In the genomic region with DNA sequence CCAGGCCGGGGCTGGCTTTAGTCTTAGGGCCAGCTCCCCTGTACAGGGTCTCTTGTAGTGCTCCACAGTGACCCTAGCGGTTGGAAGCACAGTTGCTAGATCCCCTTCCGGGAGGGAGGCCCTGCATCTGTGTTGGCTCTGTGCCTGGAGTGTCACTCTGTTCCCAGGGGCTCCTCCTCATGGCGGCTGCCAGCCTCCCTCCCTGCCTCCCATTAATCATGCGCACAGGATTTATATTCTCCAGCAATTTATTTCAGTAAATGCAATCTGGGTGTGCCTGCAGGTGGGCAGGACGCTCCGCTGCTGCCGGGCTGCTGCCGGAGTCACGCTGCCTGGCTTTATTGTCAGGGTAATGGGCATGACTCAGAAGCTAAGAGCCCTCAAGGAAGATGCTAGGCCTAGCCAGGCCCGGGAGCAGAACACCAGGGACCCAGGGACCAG, we compare ENCODE assay signal across 10 mouse cellular contexts. TPM values are rescaled to one million over a fixed set of nuclear protein-coding genes. Genes with fewer than 3 reads are reported as not detected.
DNase-seq lines count a peak whose midpoint lies in the region; ATAC-seq and TF ChIP-seq lines count a peak whose summit lies in the region.
"Had no signal": no experiment of that assay in that cellular context is flagged by ENCODE, and none has a peak within 500 bp of the region (broad histone marks: within the 10 kb centered on the region; RNA-seq: fewer than 3 reads in every experiment).

No protein-coding gene starts in this region.

- H3K9ac ChIP-seq in lung, postnatal 0 days (replicated peaks; ENCODE audit: low read depth): no peak overlapping the region

- TF ChIP-seq EP300 in lung, postnatal 0 days (IDR thresholded peaks at IDR 0.05): no peak

- no peak overlapping the region for H3K4me3 ChIP-seq in embryonic facial prominence, embryonic 10.5 days
- H3K4me3 ChIP-seq in heart, embryonic 10.5 days: no peak overlapping the region
- no peak overlapping the region for H3K4me3 ChIP-seq in lung, postnatal 0 days (ENCODE audit: low read depth, low read length)

- ATAC-seq in lung, postnatal 0 days: peak; percentile 66
- ATAC-seq in erythroblast, adult 5-6 weeks (replicated peaks; ENCODE audit: low FRiP score, poor library complexity, severe bottlenecking): no peak

- H3K9me3 ChIP-seq in embryonic facial prominence, embryonic 10.5 days: no peaks in the 10 kb centered on the region
- no peaks in the 10 kb centered on the region for H3K9me3 ChIP-seq in heart, embryonic 10.5 days
- H3K9me3 ChIP-seq in lung, postnatal 0 days (ENCODE audit: low read length): no peaks in the 10 kb centered on the region
- H3K9me3 ChIP-seq: G1E had no signal

- peaks cover 77% of the 10 kb centered on the region for H3K27me3 ChIP-seq in embryonic facial prominence, embryonic 10.5 days (replicated peaks; ENCODE audit: low read depth, poor library complexity, severe bottlenecking)
- H3K27me3 ChIP-seq in heart, embryonic 10.5 days (ENCODE audit: insufficient read depth, poor library complexity, severe bottlenecking): peaks cover 71% of the 10 kb centered on the region
- peaks cover 9% of the 10 kb centered on the region; the same call in 1 of the 2 replicates for H3K27me3 ChIP-seq in lung, postnatal 0 days (replicated peaks; ENCODE audit: insufficient read depth, low read length)

- WGBS in embryonic facial prominence, embryonic 10.5 days: 15% methylated on average over 11 of the region's 11 CpGs
- 25% methylated on average over 11 of the region's 11 CpGs for WGBS in heart, embryonic 10.5 days
- 16% methylated on average over 11 of the region's 11 CpGs for WGBS in lung, postnatal 0 days

- peaks cover 27% of the 10 kb centered on the region for H3K4me1 ChIP-seq in embryonic facial prominence, embryonic 10.5 days
- peaks cover 18% of the 10 kb centered on the region for H3K4me1 ChIP-seq in heart, embryonic 10.5 days
- H3K4me1 ChIP-seq in lung, postnatal 0 days (ENCODE audit: insufficient read depth, low read depth, low read length): no peaks in the 10 kb centered on the region

- H3K27ac ChIP-seq in embryonic facial prominence, embryonic 10.5 days (replicated peaks): no peak overlapping the region
- H3K27ac ChIP-seq in heart, embryonic 10.5 days: no peak overlapping the region
- H3K27ac ChIP-seq in lung, postnatal 0 days (ENCODE audit: low read length): no peak overlapping the region

- H3K4me2 ChIP-seq in lung, postnatal 0 days (replicated peaks; ENCODE audit: low read depth, low read length): no peak overlapping the region

- DNase-seq in heart, adult 11 months: peak; percentile 96
- no peak for DNase-seq in heart, adult 8-10 months (ENCODE audit: low spot score)
- DNase-seq in embryonic facial prominence, embryonic 10.5 days (ENCODE audit: low spot score): peak; percentile 68
- peak; percentile 89 for DNase-seq in heart, embryonic 10.5 days (ENCODE audit: low spot score)
- peak; percentile 78 to 85 for DNase-seq in kidney, postnatal 4 days
- DNase-seq in lung, postnatal 0 days (ENCODE audit: low spot score): peak; percentile 83
- DNase-seq in retina, postnatal 7 days (ENCODE audit: low read depth, low spot score): peak; percentile 61

- peak; percentile 71 for TF ChIP-seq CTCF in lung, postnatal 0 days (IDR thresholded peaks at IDR 0.05)

- no peaks in the 10 kb centered on the region for H3K36me3 ChIP-seq in embryonic facial prominence, embryonic 10.5 days (replicated peaks)
- no peaks in the 10 kb centered on the region for H3K36me3 ChIP-seq in heart, embryonic 10.5 days
- H3K36me3 ChIP-seq in lung, postnatal 0 days (ENCODE audit: insufficient read depth, low read length): no peaks in the 10 kb centered on the region
- H3K36me3 ChIP-seq: G1E had no signal

RNA-seq across cellular contexts. Expression of gene Prss56, which starts 7.2 kb away (rescaled TPM):
- total RNA-seq in heart, adult 8-10 months (2022): not detected
- polyA plus RNA-seq in embryonic facial prominence, embryonic 10.5 days (2016; fragmentation: Nextera tagmentation; extraction: Ambion mirVana): 0.71 and 0.94 TPM in 2 replicates
- polyA plus RNA-seq in heart, embryonic 10.5 days (2016; fragmentation: Nextera tagmentation; extraction: Ambion mirVana): not detected in 2 replicates
- not detected in 2 replicates for polyA plus RNA-seq in lung, postnatal 0 days (2015; fragmentation: Nextera tagmentation; extraction: Ambion mirVana)
- not detected in 2 replicates for total RNA-seq in erythroblast, adult 5-6 weeks (2015; ENCODE audit: low replicate concordance)
- not detected in 2 replicates for total RNA-seq in erythroblast, adult 5-6 weeks (2017; ENCODE audit: low replicate concordance)
- total RNA-seq: G1E; liver, adult 2 months had no signal
- polyA plus RNA-seq: G1E; liver, adult 2 months had no signal

RNA-seq across cellular contexts. Expression of gene Chrnd, which starts 14.5 kb away (rescaled TPM):
- total RNA-seq in heart, adult 8-10 months (2022): not detected
- 0.13 and 0.17 TPM in 2 replicates for polyA plus RNA-seq in embryonic facial prominence, embryonic 10.5 days (2016; fragmentation: Nextera tagmentation; extraction: Ambion mirVana)
- 0.09 and 0.13 TPM in 2 replicates for polyA plus RNA-seq in heart, embryonic 10.5 days (2016; fragmentation: Nextera tagmentation; extraction: Ambion mirVana)
- polyA plus RNA-seq in lung, postnatal 0 days (2015; fragmentation: Nextera tagmentation; extraction: Ambion mirVana): not detected in 2 replicates
- total RNA-seq in erythroblast, adult 5-6 weeks (2015; ENCODE audit: low replicate concordance): not detected in 2 replicates
- total RNA-seq in erythroblast, adult 5-6 weeks (2017; ENCODE audit: low replicate concordance): not detected in 2 replicates
- total RNA-seq: G1E; liver, adult 2 months had no signal
- polyA plus RNA-seq: G1E; liver, adult 2 months had no signal

RNA-seq across cellular contexts. Expression of gene Ecel1, which starts 19.6 kb away (rescaled TPM):
- total RNA-seq in heart, adult 8-10 months (2022): not detected
- polyA plus RNA-seq in embryonic facial prominence, embryonic 10.5 days (2016; fragmentation: Nextera tagmentation; extraction: Ambion mirVana): 1.2 and 3.1 TPM in 2 replicates
- polyA plus RNA-seq in heart, embryonic 10.5 days (2016; fragmentation: Nextera tagmentation; extraction: Ambion mirVana): 0.09 and 0.10 TPM in 2 replicates
- polyA plus RNA-seq in lung, postnatal 0 days (2015; fragmentation: Nextera tagmentation; extraction: Ambion mirVana): 0.17 and 0.39 TPM in 2 replicates
- not detected in 2 replicates for total RNA-seq in erythroblast, adult 5-6 weeks (2015; ENCODE audit: low replicate concordance)
- not detected in 2 replicates for total RNA-seq in erythroblast, adult 5-6 weeks (2017; ENCODE audit: low replicate concordance)
- total RNA-seq: G1E; liver, adult 2 months had no signal
- polyA plus RNA-seq: G1E; liver, adult 2 months had no signal

RNA-seq across cellular contexts. Expression of gene Chrng, which starts 28.6 kb away (rescaled TPM):
- not detected for total RNA-seq in heart, adult 8-10 months (2022)
- polyA plus RNA-seq in embryonic facial prominence, embryonic 10.5 days (2016; fragmentation: Nextera tagmentation; extraction: Ambion mirVana): 0.35 and 0.39 TPM in 2 replicates
- 0.34 and 0.96 TPM in 2 replicates for polyA plus RNA-seq in heart, embryonic 10.5 days (2016; fragmentation: Nextera tagmentation; extraction: Ambion mirVana)
- 0.04 TPM in 1 of 2 replicates, not detected in the other for polyA plus RNA-seq in lung, postnatal 0 days (2015; fragmentation: Nextera tagmentation; extraction: Ambion mirVana)
- not detected in 2 replicates for total RNA-seq in erythroblast, adult 5-6 weeks (2015; ENCODE audit: low replicate concordance)
- not detected in 2 replicates for total RNA-seq in erythroblast, adult 5-6 weeks (2017; ENCODE audit: low replicate concordance)
- total RNA-seq: liver, adult 2 months had no signal
- polyA plus RNA-seq: G1E; liver, adult 2 months had no signal

RNA-seq across cellular contexts. Expression of gene Eif4e2, which starts 37.8 kb away (rescaled TPM):
- 10 to 100 TPM; 44.0 to 56.1 (median 49.0) TPM for total RNA-seq in heart, adult 8-10 months (2022)
- 175 and 185 TPM in 2 replicates for polyA plus RNA-seq in embryonic facial prominence, embryonic 10.5 days (2016; fragmentation: Nextera tagmentation; extraction: Ambion mirVana)
- 153 and 174 TPM in 2 replicates for polyA plus RNA-seq in heart, embryonic 10.5 days (2016; fragmentation: Nextera tagmentation; extraction: Ambion mirVana)
- 110 and 118 TPM in 2 replicates for polyA plus RNA-seq in lung, postnatal 0 days (2015; fragmentation: Nextera tagmentation; extraction: Ambion mirVana)
- total RNA-seq in erythroblast, adult 5-6 weeks (2015; ENCODE audit: low replicate concordance): 16.7 and 21.9 TPM in 2 replicates
- 33.1 and 38.9 TPM in 2 replicates for total RNA-seq in erythroblast, adult 5-6 weeks (2017; ENCODE audit: low replicate concordance)
